Mouse (Mus musculus): ENCODE measurements around the gene Ndufaf2.

The Ndufaf2 gene

DNA sequence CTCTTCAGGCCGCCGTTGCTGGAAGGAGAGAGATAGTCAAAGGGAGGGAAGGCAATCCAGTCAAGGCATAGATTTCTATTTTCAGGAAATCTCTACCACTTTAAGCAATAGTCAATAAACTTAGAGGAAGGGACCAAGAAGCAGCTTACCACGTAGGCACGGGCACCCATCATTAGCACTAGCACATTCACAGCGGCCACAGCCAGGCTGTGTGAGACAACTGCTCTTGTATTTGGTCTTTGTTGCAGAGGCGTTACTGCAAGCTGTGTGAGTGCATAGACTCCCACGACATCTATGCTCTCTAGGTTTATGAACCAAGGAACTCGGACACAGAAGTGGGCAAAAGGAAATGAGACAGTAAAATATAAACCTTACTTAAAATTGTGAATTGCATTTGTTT lies 14.3 kb downstream of the Ndufaf2 start:
- DNase-seq (ENCODE audit: low read depth in 2 of 2, low spot score in 2 of 2), result no peak

DNA sequence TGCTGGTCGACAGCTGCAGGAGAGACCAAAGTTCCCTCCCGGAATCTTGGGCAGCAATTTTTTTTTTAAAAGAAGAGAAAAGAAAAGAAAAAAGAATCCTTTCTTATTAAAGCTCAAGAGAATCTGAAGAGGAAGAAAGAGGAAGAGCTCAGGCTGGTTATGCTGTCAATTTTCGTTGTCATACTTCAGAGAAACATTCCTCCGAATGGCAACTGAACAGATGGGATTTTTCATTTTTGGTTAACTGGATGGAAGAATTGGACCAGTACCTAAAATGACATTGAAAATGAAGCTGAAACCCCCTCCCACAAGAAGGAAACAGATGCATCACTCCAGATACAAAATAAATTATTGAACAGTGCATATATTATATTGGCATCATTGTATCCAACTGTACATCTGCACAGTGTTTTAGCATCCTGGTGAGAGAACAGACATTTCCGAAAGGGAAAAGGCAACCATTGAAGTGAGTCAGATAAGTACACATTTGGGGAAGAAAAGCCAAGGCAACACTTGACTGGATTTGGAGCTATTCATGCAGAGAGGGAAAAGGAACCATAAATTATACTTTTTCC lies 19.9 kb downstream of the Ndufaf2 start:
- DNase-seq (ENCODE audit: low read depth in 2 of 2, low spot score in 2 of 2), result no peak

- no peak for DNase-seq (ENCODE audit: low read depth in 2 of 2, low spot score in 2 of 2)
Observed at GRCm38 (mm10) chr13:108135617-108136016, 22.8 kb downstream of the Ndufaf2 start.

GRCm38 (mm10) chr13:108132031-108132819 lies 26.2 kb downstream of the Ndufaf2 start:
- DNase-seq (ENCODE audit: low read depth in 2 of 2, low spot score in 2 of 2), result no peak

DNA sequence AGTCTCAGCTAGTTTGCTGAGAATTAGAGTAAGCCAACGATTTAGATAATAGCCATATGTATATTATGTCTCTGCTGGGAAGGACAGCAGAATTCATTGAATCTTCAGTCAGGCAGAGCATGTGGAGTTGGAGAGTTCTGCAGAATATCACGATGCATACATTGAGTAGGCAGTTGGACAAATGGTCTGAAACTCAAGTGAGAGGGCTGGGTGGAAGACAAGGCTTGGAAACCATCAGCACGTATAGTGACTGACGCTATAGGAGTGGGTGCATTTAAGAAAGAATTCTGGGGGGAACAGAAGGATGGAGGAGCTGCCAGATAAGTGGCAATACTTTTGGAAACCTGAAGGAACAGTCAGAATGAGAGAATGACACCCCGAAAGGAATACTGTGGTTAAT lies 27.7 kb downstream of the Ndufaf2 start:
- no peak for DNase-seq (ENCODE audit: low read depth in 2 of 2, low spot score in 2 of 2)

GRCm38 (mm10) chr13:108129070-108129469 lies 29.4 kb downstream of the Ndufaf2 start:
- DNase-seq (ENCODE audit: low read depth in 2 of 2, low spot score in 2 of 2), result no peak

DNA sequence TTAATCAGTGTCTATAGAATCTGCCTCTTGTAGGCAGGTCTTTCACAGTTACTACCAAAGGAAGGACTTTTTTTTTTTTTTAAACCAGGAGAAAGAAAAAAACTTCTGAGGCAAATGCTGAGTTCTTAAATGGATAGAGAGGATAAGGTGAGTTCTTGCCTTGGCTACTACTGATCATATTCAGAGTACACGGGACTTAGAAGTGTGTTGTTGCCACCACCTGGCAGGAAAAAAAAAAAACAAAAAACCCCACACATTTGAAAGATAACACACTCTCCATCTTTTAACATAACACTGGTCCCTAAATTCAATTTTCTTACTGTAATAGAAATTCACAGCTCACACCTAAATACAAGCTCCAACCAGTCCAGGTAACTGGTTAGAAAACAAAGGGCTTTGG lies 30.5 kb downstream of the Ndufaf2 start:
- DNase-seq (ENCODE audit: low read depth in 2 of 2, low spot score in 2 of 2), result no peak

DNA sequence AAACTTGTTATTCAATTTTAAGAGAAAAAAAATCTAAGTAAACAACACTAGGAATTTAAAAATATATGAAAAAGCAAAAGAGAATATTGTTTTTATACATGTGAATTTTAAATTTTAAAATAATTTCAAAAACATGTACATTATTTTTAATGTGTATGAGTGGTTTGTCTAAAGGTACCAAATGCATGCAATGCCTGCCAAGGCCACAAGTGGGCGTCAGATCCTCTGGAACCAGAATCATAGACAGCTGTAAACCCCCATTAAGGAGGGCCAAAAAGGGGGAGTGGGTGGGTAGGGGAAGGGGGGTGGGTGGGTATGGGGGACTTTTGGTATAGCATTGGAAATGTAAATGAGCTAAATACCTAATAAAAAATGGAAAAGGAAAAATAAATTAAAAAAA lies 31.3 kb downstream of the Ndufaf2 start:
- peak; percentile 10 to 39 for DNase-seq (ENCODE audit: low read depth in 2 of 2, low spot score in 2 of 2)

GRCm38 (mm10) chr13:108126246-108126645 lies 32.2 kb downstream of the Ndufaf2 start:
- no peak for DNase-seq (ENCODE audit: low read depth in 2 of 2, low spot score in 2 of 2)

DNA sequence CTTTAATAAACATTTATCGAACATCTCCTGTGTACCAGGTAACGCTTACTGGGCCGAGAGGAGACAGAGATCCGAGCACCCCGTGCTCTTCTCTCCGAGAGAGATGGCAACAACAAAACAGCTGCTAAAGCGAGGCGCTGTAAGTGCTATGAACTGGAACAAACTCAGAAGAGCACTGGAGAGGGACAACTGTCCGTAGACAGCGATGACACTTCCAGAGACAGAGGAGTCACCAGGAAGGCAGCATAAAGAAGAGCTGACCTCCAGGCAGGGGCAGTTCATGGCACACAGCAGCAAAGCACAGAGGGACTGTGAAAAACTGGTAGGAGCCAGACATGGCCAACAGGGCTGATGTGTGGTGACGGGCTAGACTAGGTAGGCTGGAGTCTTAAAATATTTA lies 34.3 kb downstream of the Ndufaf2 start:
- DNase-seq (ENCODE audit: low read depth in 2 of 2, low spot score in 2 of 2), result no peak

- no peak for DNase-seq (ENCODE audit: low read depth in 2 of 2, low spot score in 2 of 2)
Observed at GRCm38 (mm10) chr13:108123109-108123723, 35.2 kb downstream of the Ndufaf2 start.

GRCm38 (mm10) chr13:108119411-108120310 lies 38.8 kb downstream of the Ndufaf2 start:
- no peak for DNase-seq (ENCODE audit: low read depth in 2 of 2, low spot score in 2 of 2)

GRCm38 (mm10) chr13:108118188-108118587 lies 40.2 kb downstream of the Ndufaf2 start:
- DNase-seq (ENCODE audit: low read depth in 2 of 2, low spot score in 2 of 2), result no peak

- no peak for DNase-seq (ENCODE audit: low read depth in 2 of 2, low spot score in 2 of 2)
Observed at GRCm38 (mm10) chr13:108117654-108118053, 40.8 kb downstream of the Ndufaf2 start.

DNA sequence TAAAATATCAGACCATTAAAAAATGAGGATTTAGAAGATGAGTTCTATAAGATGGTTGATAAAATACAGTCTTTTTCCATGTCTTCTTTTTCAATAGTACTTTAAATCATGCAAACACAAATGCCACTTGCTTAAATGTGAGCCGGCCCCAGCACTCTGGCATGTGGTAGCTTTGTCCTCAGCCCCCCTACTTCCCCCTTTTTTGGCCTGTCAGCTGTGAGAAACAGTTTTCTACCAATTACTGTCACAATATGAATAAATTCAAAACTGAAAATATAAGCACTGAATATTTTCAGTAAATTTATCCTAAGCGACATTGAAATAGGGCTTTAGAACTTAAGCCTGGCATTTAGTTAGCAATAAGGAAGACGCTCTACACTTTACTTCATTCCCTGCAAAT lies 44.2 kb downstream of the Ndufaf2 start:
- DNase-seq (ENCODE audit: low read depth in 2 of 2, low spot score in 2 of 2), result no peak

DNA sequence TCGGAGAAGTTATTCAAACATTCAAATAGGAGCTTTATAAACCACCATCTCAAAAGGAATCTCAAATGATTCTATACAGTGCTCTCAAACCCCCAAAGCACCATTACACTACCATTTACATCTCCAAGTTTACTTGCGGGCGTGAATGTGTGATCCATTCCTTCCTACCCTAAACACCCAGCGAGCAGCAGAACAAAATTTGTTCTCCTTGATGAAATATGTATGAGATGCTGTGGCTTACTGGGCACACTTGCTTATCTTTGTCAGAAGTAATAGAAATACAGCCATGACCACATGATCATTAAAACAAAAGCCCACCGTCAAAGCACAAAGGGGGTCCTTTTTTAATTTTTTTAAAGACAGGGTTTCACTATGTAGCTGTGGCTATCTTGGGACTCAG lies 44.9 kb downstream of the Ndufaf2 start:
- DNase-seq (ENCODE audit: low read depth in 2 of 2, low spot score in 2 of 2), result no peak

GRCm38 (mm10) chr13:108110929-108111328 lies 47.5 kb downstream of the Ndufaf2 start:
- no peak for DNase-seq (ENCODE audit: low read depth in 2 of 2, low spot score in 2 of 2)

- DNase-seq (ENCODE audit: low read depth in 2 of 2, low spot score in 2 of 2), result no peak
Observed at GRCm38 (mm10) chr13:108100700-108101099, 57.7 kb downstream of the Ndufaf2 start.

GRCm38 (mm10) chr13:108096446-108096845 lies 62.0 kb downstream of the Ndufaf2 start:
- DNase-seq (ENCODE audit: low read depth in 2 of 2, low spot score in 2 of 2), result no peak

DNA sequence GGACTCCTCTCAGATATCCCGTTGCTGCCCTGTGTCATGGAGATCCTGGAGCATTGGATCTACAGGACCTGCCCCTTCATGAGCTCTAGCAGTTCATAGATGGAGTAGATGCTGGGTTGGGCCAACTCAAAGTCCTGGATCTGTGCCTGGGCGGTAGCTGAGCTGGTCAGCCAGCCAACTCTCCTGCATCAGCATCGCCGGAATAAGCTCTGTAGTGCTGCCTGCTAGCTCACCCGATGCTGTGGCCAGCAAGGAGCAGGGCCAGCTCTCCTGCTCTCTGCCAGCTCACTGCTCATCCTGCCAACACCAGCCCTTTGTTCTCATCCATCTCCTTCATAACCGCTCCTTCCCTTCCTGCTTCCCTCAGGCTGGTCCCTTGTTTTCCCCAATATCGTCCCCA lies 62.8 kb downstream of the Ndufaf2 start:
- DNase-seq (ENCODE audit: low read depth in 2 of 2, low spot score in 2 of 2), result no peak

GRCm38 (mm10) chr13:108094681-108095080 lies 63.7 kb downstream of the Ndufaf2 start:
- no peak for DNase-seq (ENCODE audit: low read depth in 2 of 2, low spot score in 2 of 2)
